Mouse (Mus musculus) midbrain, embryonic 16.5 days (tissue): ENCODE data around the gene Ccdc88c. TPM values are rescaled to one million over a fixed set of nuclear protein-coding genes. Genes with fewer than 3 reads are reported as not detected.

Experiments used
- ATAC-seq: fragments of 200-750 bp; cut with Nextera tagmentation; 2 replicates; pipeline ENCODE4 v1.8.0; 2017; ENCODE audit warnings: moderate TSS enrichment
- H3K27ac ChIP-seq: fragments of 300-500 bp; sonication (generic); 2 replicates; pipeline ENCODE4 v1.5.1; 2014; ENCODE audit warnings: mild to moderate bottlenecking, low read length, mixed read lengths
- H3K27me3 ChIP-seq: fragments of 300-500 bp; sonication (generic); 2 replicates; pipeline ENCODE4 v1.6.1; 2014; ENCODE audit warnings: low read depth, low read length, mixed read lengths; ENCODE audit not compliant: control insufficient read depth, insufficient read depth
- H3K36me3 ChIP-seq: fragments of 300-500 bp; sonication (generic); 2 replicates; pipeline ENCODE4 v1.6.1; 2014; ENCODE audit warnings: mild to moderate bottlenecking, low read length, moderate library complexity, mixed read lengths; ENCODE audit not compliant: control insufficient read depth, insufficient read depth
- H3K4me1 ChIP-seq: fragments of 300-500 bp; sonication (generic); 2 replicates; pipeline ENCODE4 v1.6.1; 2014; ENCODE audit warnings: mild to moderate bottlenecking, low read length, mixed read lengths; ENCODE audit not compliant: control insufficient read depth, insufficient read depth
- H3K4me2 ChIP-seq: fragments of 300-500 bp; sonication (generic); 2 replicates; pipeline ENCODE4 v1.6.1; 2014; ENCODE audit warnings: mild to moderate bottlenecking, low read length, mixed read lengths
- H3K4me3 ChIP-seq: fragments of 300-500 bp; sonication (generic); 2 replicates; pipeline ENCODE4 v1.5.1; 2014; ENCODE audit warnings: low read depth, mild to moderate bottlenecking, low read length, moderate library complexity, mixed read lengths
- H3K9ac ChIP-seq: fragments of 300-500 bp; sonication (generic); 2 replicates; pipeline ENCODE4 v1.6.1; 2014; ENCODE audit warnings: low read depth, low read length, mixed read lengths
- H3K9me3 ChIP-seq: fragments of 300-500 bp; sonication (generic); replicated peaks from 2 replicates; pipeline ENCODE4 v1.6.1; 2014; ENCODE audit warnings: mild to moderate bottlenecking, low read length, mixed read lengths; ENCODE audit not compliant: control insufficient read depth, poor library complexity, severe bottlenecking
- WGBS: fragments of 180-500 bp; shearing (Covaris S2); extraction: QIAGEN DNeasy Blood & Tissue Kit; methylation state at CpG from one replicate; pipeline ENCODE4 v1.1.7; 2014; 5-methylcytosine and 5-hydroxymethylcytosine counted together
- polyA plus RNA-seq: library from polyadenylated mRNA; unstranded; fragments of >200 nt; fragmentation: Nextera tagmentation; extraction: Ambion mirVana; gene quantifications from 2 replicates; pipeline ENCODE4 v1.2.1, GENCODE M21; 2015

The Ccdc88c gene
- polyA plus RNA-seq, 1 experiment from 2014 or later, result 12.5 TPM

- Histone ChIP-seq H3K4me2 (no peak overlapping the region), H3K27ac (no peak overlapping the region), H3K36me3 (no peaks in the 10 kb centered on the region), H3K9ac (no peak overlapping the region), H3K4me3 (no peak overlapping the region), H3K4me1 (peaks cover 7% of the 10 kb centered on the region; the same call in 1 of the 2 replicates), H3K9me3 (no peaks in the 10 kb centered on the region), H3K27me3 (no peaks in the 10 kb centered on the region)
- 75% methylated on average over 15 of the region's 15 CpGs for WGBS
- ATAC-seq, result no peak
Observed at GRCm38 (mm10) chr12:100977958-100978725, 50.7 kb downstream of the Ccdc88c start.

GRCm38 (mm10) chr12:100977551-100977950 is 51.3 kb downstream of the Ccdc88c start:
- Histone ChIP-seq H3K4me3 (no peak overlapping the region), H3K9me3 (no peaks in the 10 kb centered on the region), H3K27ac (no peak overlapping the region), H3K27me3 (no peaks in the 10 kb centered on the region), H3K36me3 (no peaks in the 10 kb centered on the region), H3K4me1 (peaks cover 7% of the 10 kb centered on the region; the same call in 1 of the 2 replicates), H3K9ac (no peak overlapping the region), H3K4me2 (no peak overlapping the region)
- ATAC-seq, result no peak

- peaks cover 3% of the 10 kb centered on the region; the same call in 1 of the 2 replicates for H3K4me1 ChIP-seq
- H3K27me3 ChIP-seq, result no peaks in the 10 kb centered on the region
- peaks cover 4% of the 10 kb centered on the region; the same call in 1 of the 2 replicates for H3K36me3 ChIP-seq
- H3K27ac ChIP-seq, result no peak overlapping the region
- no peak overlapping the region for H3K4me2 ChIP-seq
- no peak for ATAC-seq
- 82% methylated on average over 7 of the region's 7 CpGs for WGBS
- no peak overlapping the region for H3K9ac ChIP-seq
- no peaks in the 10 kb centered on the region for H3K9me3 ChIP-seq
- no peak overlapping the region for H3K4me3 ChIP-seq
Observed at GRCm38 (mm10) chr12:100969808-100970207, 59.0 kb downstream of the Ccdc88c start.

- Histone ChIP-seq H3K36me3 (peaks cover 5% of the 10 kb centered on the region; the same call in 1 of the 2 replicates), H3K4me1 (no peaks in the 10 kb centered on the region), H3K27me3 (no peaks in the 10 kb centered on the region), H3K9ac (no peak overlapping the region), H3K4me3 (no peak overlapping the region), H3K4me2 (no peak overlapping the region), H3K27ac (no peak overlapping the region), H3K9me3 (no peaks in the 10 kb centered on the region)
- 93% methylated on average over 12 of the region's 12 CpGs for WGBS
- no peak for ATAC-seq
Observed at GRCm38 (mm10) chr12:100967383-100967782, 61.5 kb downstream of the Ccdc88c start.

- H3K9me3 ChIP-seq, result no peaks in the 10 kb centered on the region
- no peak overlapping the region for H3K9ac ChIP-seq
- WGBS, result 89% methylated on average over 9 of the region's 9 CpGs
- peaks cover 5% of the 10 kb centered on the region; the same call in 1 of the 2 replicates for H3K36me3 ChIP-seq
- no peak for ATAC-seq
- no peak overlapping the region for H3K4me2 ChIP-seq
- no peak overlapping the region for H3K27ac ChIP-seq
- H3K4me1 ChIP-seq, result no peaks in the 10 kb centered on the region
- H3K4me3 ChIP-seq, result no peak overlapping the region
- H3K27me3 ChIP-seq, result no peaks in the 10 kb centered on the region
Observed at GRCm38 (mm10) chr12:100966253-100966652, 62.6 kb downstream of the Ccdc88c start.

- H3K4me3 ChIP-seq, result no peak overlapping the region
- no peak overlapping the region for H3K9ac ChIP-seq
- no peaks in the 10 kb centered on the region for H3K27me3 ChIP-seq
- no peaks in the 10 kb centered on the region for H3K4me1 ChIP-seq
- H3K9me3 ChIP-seq, result no peaks in the 10 kb centered on the region
- no peak overlapping the region for H3K27ac ChIP-seq
- H3K4me2 ChIP-seq, result no peak overlapping the region
- ATAC-seq, result no peak
- H3K36me3 ChIP-seq, result peaks cover 5% of the 10 kb centered on the region; the same call in 1 of the 2 replicates
- WGBS, result 88% methylated on average over 3 of the region's 3 CpGs
Observed at GRCm38 (mm10) chr12:100965298-100965697, 63.6 kb downstream of the Ccdc88c start.

- no peaks in the 10 kb centered on the region for H3K27me3 ChIP-seq
- H3K27ac ChIP-seq, result no peak overlapping the region
- ATAC-seq, result peak; percentile 49
- H3K9ac ChIP-seq, result no peak overlapping the region
- 0 out of 2 replicates have a peak, but pooled peaks cover under 1% of the 10 kb centered on the region for H3K36me3 ChIP-seq
- H3K4me1 ChIP-seq, result peaks cover 3% of the 10 kb centered on the region; the same call in 1 of the 2 replicates
- no peak overlapping the region for H3K4me3 ChIP-seq
- no peak overlapping the region for H3K4me2 ChIP-seq
- H3K9me3 ChIP-seq, result no peaks in the 10 kb centered on the region
- WGBS, result 61% methylated on average over 15 of the region's 15 CpGs
Observed at GRCm38 (mm10) chr12:100958621-100959592, 69.9 kb downstream of the Ccdc88c start.

- no peak overlapping the region for H3K4me3 ChIP-seq
- H3K27ac ChIP-seq, result peak overlapping the region; percentile 55; the same call in 1 of the 2 replicates
- H3K9me3 ChIP-seq, result no peaks in the 10 kb centered on the region
- H3K27me3 ChIP-seq, result no peaks in the 10 kb centered on the region
- WGBS, result 12% methylated on average over 5 of the region's 5 CpGs
- H3K9ac ChIP-seq, result 0 out of 2 replicates have a peak overlapping the region, but pooled peaks have one; percentile 17
- ATAC-seq, result peak; percentile 55
- peaks cover 3% of the 10 kb centered on the region; the same call in 1 of the 2 replicates for H3K4me1 ChIP-seq
- H3K36me3 ChIP-seq, result no peaks in the 10 kb centered on the region
- H3K4me2 ChIP-seq, result no peak overlapping the region
Observed at GRCm38 (mm10) chr12:100958006-100958405, 70.8 kb downstream of the Ccdc88c start.
